Mouse (Mus musculus) G1E (cell line): Measurements from ENCODE around the gene Megf8.

Source experiments
- CTCF ChIP-seq: IDR thresholded peaks from 2 replicates; pipeline ENCODE4 v1.5.1; 2012; ENCODE audit warnings: low read depth, low read length, inconsistent platforms, mixed read lengths
- GATA1 ChIP-seq: IDR thresholded peaks from 2 replicates; pipeline ENCODE4 v1.6.1; 2012; ENCODE audit warnings: borderline replicate concordance, low read length, inconsistent platforms, mixed read lengths

- no peak for TF ChIP-seq CTCF
- no peak for TF ChIP-seq GATA1
These were observed 37.7 kb upstream of the Megf8 start for GRCm38 (mm10) chr7:25279076-25279860.
